Mouse (Mus musculus) thymus, adult 2 months (tissue): Measurements from ENCODE around the gene Morn5.

ENCODE experiments used
- CTCF ChIP-seq: fragments of 200-500 bp; IDR thresholded peaks from 2 replicates; pipeline ENCODE4 v1.5.1; 2012; ENCODE audit warnings: mild to moderate bottlenecking, control low read depth, low read length, moderate library complexity, borderline replicate concordance; ENCODE audit not compliant: control insufficient read depth, poor library complexity, insufficient read depth; ENCODE audit errors: extremely low read depth
- POLR2A ChIP-seq: fragments of 200-500 bp; IDR thresholded peaks from 2 replicates; pipeline ENCODE4 v1.6.1; 2012; ENCODE audit warnings: mild to moderate bottlenecking, low read length, control low read depth, moderate library complexity; ENCODE audit not compliant: control insufficient read depth, poor library complexity, insufficient read depth; ENCODE audit errors: extremely low read depth

DNA sequence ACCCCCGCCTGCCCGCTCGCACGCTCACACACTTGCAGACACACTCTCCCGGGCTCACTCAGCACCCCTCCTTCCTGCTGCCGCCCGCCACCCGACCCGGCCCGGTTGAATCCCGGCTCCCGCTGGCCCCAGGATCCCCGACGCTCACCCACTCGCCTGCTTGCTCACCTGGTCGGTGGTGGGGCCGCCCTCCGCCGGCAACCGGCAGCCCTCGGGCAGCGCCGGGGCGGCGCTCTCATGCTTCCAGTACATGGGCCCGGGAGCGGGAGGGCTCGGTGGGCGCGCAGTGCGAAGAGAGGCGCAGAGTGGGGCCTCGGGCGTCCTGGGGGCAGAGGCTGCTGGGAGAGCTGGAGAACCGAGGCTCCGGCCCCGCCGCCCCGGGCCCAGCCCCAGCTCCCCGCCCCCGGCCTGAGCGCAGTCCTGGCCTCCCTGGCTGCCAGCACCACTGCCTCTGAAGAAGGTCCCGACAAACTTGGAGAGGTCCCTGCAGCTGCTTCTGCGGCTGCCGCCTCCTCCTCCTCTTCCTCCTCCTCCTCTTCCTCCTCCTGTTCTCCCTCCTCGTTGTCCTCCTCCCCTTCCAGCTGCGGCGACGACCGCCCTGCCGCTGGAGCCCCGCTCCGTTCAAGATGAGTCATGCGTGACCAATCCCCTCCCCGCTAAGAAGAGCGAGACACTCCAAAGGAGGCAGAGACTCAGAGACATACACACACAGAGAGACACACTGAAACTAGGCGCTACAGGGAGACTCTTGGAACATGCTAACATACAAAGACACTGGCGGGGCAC is 55.9 kb downstream of the Morn5 start, which contains the start of gene Lhx6:
- no peak for TF ChIP-seq POLR2A
- TF ChIP-seq CTCF = no peak
